Mouse (Mus musculus) Patski (cell line): ENCODE measurements at regions not wholly inside any gene's neighbourhood (a gene's known extent, or its start where the extent isn't known, plus 50 kb on each side); places are given as distances from the start of the nearest gene placed in this dataset.
"Not testable (repeated sequence)": the region's sequence is repeated elsewhere in the genome, so short reads cannot be mapped to it uniquely, and the experiment has no call there.

Experiments
- ATAC-seq: fragments of 100-300 bp; one replicate; pipeline ENCODE4 v1.8.0; 2021
- CTCF ChIA-PET: fragments of 350-600 bp; sonication (Branson Sonifier 250); formaldehyde crosslinking; loops from one replicate; lab custom pipeline; 2022; ENCODE audit warnings: inconsistent platforms; lab: Charles Lee
- POLR2A ChIA-PET: fragments of 350-600 bp; sonication (Branson Sonifier 250); formaldehyde crosslinking; loops from one replicate; lab custom pipeline; 2022; ENCODE audit warnings: antibody characterized with exemption, inconsistent platforms; lab: Charles Lee
- DNase-seq: peaks from one replicate; pipeline ENCODE4 v3.0.0-alpha.2; 2011; ENCODE audit warnings: low read depth, low spot score
- H3K27me3 ChIP-seq: fragments of 371-371 bp; one replicate; pipeline ENCODE4 v1.5.1; 2021
- CTCF ChIP-seq: fragments of 100-300 bp; IDR thresholded peaks from one replicate; pipeline ENCODE4 v1.5.1; 2021
- in situ Hi-C: fragments of 300-500 bp; cut with MboI; formaldehyde crosslinking; loops from 3 replicates; pipeline ENCODE4 v1.11.1; 2018; ENCODE audit warnings: low pct_unique_long_range_greater_than_20kb, mixed read lengths

GRCm38 (mm10) chr9:30625090-30625489 is 198.2 kb downstream of the Snx19 start:
- ChIA-PET POLR2A (no interaction called here), CTCF (interaction anchor here (2.4 kb wide), 1 partner anchor 12 kb away, joined by 7 read pairs; no protein-coding TSS in a partner anchor)
- H3K27me3 ChIP-seq, result no peaks in the 10 kb centered on the region
- DNase-seq, result no peak
- ATAC-seq, result peak; percentile 79
- in situ Hi-C loops, result no loop called here
- no peak for TF ChIP-seq CTCF

DNA sequence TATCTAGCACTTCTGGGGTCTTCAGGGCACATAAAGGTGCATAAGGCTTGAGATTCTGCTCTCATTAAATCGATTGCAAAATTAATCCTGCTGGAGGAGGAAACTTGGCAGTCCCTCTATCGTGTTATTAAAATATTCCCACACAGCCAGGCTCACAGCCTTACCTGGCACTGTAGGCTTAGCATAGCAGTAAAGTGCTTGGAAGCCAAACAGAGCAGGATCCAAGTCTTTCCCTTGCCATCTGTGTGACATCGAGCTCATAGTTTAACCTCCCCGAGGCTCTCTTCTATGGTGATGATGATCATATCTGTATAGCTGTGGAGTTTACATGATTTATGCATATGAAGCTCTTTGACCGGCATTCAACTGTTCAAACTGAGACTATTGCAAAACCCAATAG is 197.6 kb downstream of the Snx19 start:
- no peaks in the 10 kb centered on the region for H3K27me3 ChIP-seq
- CTCF ChIA-PET, result interaction anchor here (0.9 to 2.4 kb wide), 2 partner anchors 13 to 31 kb away, joined by 3 to 7 read pairs; no protein-coding TSS in a partner anchor
- TF ChIP-seq CTCF, result no peak
- in situ Hi-C loops, result no loop called here
- POLR2A ChIA-PET, result no interaction called here
- ATAC-seq (no peak), DNase-seq (no peak)

DNA sequence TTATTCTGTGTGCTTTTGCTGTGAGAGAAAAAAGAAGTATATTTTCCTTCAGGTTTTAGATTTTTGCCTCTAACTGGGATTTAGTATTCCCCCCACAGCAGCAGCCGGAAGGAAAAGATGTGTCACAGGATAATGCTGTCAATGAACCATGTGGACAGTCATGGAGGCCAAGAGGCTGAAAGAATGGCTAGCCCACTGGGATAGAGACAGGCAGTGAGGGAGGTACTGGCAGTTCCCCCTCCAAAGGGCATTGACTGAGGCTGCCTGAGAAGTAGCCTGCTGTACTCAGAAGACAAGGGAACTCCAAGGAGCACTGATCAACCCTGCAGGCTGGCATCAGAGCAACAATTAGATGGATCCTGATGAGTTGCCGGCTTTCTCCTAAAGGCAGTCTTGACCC is 192.4 kb downstream of the Snx19 start:
- DNase-seq, result no peak
- H3K27me3 ChIP-seq, result no peaks in the 10 kb centered on the region
- no peak for TF ChIP-seq CTCF
- CTCF ChIA-PET, result no interaction called here
- in situ Hi-C loops, result no loop called here
- POLR2A ChIA-PET, result no interaction called here
- no peak for ATAC-seq

DNA sequence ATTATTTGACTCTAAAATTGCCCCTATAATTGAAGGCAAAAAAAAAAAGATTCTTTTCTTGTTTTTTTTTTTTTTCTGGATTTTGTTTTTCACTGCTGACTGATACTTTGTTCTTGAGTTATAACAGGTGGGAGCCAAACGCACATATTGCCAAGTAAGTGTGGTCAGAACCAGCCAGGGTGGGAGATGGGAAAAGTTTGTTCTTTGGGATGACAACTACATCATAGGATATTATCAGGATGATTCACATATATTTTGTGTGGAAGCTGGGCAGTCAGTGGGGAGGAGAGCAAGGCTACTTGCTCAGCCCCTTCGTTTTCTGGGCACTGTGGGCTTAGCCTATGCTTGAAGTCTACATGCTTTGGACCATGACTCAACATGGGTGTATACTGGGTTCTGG is 191.3 kb downstream of the Snx19 start:
- H3K27me3 ChIP-seq, result no peaks in the 10 kb centered on the region
- no peak for TF ChIP-seq CTCF
- no peak for DNase-seq
- ChIA-PET POLR2A (no interaction called here), CTCF (no interaction called here)
- in situ Hi-C loops, result no loop called here
- ATAC-seq, result no peak

- ATAC-seq (no peak), DNase-seq (no peak)
- ChIA-PET CTCF (no interaction called here), POLR2A (interaction anchor here (0.5 kb wide), 1 partner anchor 26 kb away, joined by 3 read pairs; no protein-coding TSS in a partner anchor)
- no peaks in the 10 kb centered on the region for H3K27me3 ChIP-seq
- TF ChIP-seq CTCF, result no peak
- in situ Hi-C loops, result no loop called here
Measured at GRCm38 (mm10) chr9:30613715-30614114, 186.8 kb downstream of the Snx19 start.

DNA sequence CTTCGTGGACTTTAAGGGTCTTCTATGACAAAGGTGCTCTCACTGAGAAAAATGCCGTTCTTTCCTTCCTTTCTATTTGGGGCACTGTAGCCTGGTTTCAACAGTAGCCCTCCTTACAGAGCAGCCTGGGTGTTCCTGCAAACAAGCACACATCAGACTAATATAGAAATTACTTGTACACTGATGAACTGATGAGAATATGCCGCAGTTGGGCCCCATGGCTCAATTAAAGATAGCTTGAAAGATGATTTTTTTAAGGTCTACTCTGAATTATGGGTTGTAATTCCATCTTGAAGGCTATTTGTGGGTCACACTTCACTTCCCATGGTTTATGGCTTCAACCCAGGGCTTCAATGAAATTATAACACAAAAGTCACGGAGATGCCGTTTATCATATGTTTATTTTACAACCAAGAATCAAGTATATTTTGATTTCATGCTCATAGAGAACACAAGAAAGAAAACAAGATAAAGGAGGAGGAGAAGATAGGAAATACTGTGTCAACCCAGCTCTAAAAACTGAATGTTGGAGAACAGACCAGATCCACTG is 186.2 kb downstream of the Snx19 start:
- ATAC-seq, result no peak
- ChIA-PET POLR2A (interaction anchor here (0.5 kb wide), 1 partner anchor 26 kb away, joined by 3 read pairs; no protein-coding TSS in a partner anchor), CTCF (no interaction called here)
- H3K27me3 ChIP-seq, result no peaks in the 10 kb centered on the region
- no peak for DNase-seq
- no peak for TF ChIP-seq CTCF
- in situ Hi-C loops, result no loop called here

GRCm38 (mm10) chr9:30610328-30610727 is 183.4 kb downstream of the Snx19 start:
- TF ChIP-seq CTCF, result no peak
- ChIA-PET CTCF (no interaction called here), POLR2A (no interaction called here)
- no peaks in the 10 kb centered on the region for H3K27me3 ChIP-seq
- in situ Hi-C loops, result no loop called here
- no peak for ATAC-seq
- no peak for DNase-seq

GRCm38 (mm10) chr9:30599756-30600155 is 172.8 kb downstream of the Snx19 start:
- ATAC-seq, result no peak

GRCm38 (mm10) chr9:30597691-30598090 is 170.8 kb downstream of the Snx19 start:
- in situ Hi-C loops, result no loop called here
- no peaks in the 10 kb centered on the region for H3K27me3 ChIP-seq
- CTCF ChIA-PET, result no interaction called here
- POLR2A ChIA-PET, result no interaction called here
- no peak for DNase-seq
- no peak for ATAC-seq
- no peak for TF ChIP-seq CTCF

More at GRCm38 (mm10) chr9:30599756-30600155, 172.8 kb downstream of the Snx19 start:
- ChIA-PET POLR2A (no interaction called here), CTCF (no interaction called here)
- DNase-seq, result no peak
- no peaks in the 10 kb centered on the region for H3K27me3 ChIP-seq
- in situ Hi-C loops, result no loop called here
- TF ChIP-seq CTCF, result no peak

- CTCF ChIA-PET, POLR2A ChIA-PET, DNase-seq, ATAC-seq, H3K27me3 ChIP-seq, in situ Hi-C loops: not testable (repeated sequence)
Measured at GRCm38 (mm10) chr9:30597092-30597491, 170.2 kb downstream of the Snx19 start.

DNA sequence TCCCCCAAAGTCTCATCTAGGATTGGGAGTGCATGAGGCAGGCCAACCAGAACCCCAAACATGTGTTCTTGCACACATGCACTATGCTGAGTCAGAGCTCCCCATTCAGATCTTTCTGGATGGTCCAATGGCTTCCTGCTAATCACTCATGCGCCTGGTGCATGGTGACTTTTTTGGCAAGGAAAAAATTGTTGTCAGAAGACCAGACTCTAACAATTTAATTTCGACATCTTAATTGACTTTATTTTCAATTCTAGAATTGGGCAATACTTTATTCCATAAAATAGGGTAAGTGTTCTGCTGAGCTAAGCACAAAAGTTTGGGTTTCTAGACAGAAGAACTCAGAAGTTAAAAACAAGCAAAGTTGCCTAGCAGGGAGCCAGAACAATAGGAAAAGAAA is 165.7 kb downstream of the Snx19 start:
- ATAC-seq, result no peak
- no peaks in the 10 kb centered on the region for H3K27me3 ChIP-seq
- no peak for DNase-seq
- no peak for TF ChIP-seq CTCF
- in situ Hi-C loops, result no loop called here
- ChIA-PET CTCF (interaction anchor here (1.0 to 1.5 kb wide), 3 partner anchors 19 to 344 kb away, joined by 4 to 8 read pairs (median 4); no protein-coding TSS in a partner anchor), POLR2A (no interaction called here)
